Mouse (Mus musculus): Measurements from ENCODE around the gene Ubqln2.

DNA sequence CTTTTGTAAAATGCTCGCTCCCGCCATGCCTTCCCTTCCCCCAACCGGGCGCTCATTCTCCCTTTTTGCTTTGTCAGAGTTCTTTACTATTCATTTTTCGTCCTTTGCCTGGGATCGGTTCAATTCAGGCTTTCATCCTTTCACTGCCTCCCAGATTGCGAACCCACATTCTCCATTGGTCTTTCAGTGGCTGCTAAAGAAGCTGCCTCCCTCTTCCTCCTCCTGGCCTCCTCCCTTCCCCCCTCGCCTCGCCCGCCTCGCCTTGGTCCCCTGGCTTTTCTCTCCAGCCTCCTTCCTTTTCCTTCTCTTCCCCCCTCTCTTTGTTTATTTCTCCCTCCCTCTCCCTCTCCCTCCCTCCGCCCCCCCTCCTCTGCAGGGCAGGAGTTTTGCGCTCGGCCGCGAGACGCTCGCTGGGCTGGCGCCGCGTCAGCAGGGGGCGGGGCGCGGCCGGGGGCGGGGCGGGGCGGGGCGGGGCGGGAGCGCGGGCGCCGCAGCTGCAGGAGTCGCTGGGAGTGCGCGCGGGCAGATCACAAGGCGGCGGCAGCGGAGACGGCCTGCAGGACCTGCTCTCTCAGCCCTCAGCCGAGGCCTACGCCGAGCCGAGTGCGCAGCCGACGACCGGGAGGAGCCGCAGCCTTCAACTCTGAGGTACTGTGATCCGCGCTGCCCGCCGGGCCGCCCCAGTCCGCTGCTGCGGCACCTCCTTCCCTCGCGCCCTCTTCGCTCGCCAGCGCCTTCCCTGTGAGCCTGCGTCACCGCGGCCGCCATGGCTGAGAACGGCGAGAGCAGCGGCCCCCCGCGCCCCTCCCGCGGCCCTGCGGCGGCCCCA is at the start of gene Ubqln2:
- TF ChIP-seq POLR2A (IDR thresholded peaks at IDR 0.05; ENCODE audit: low read depth, low read length) (peak; percentile 86), CTCF (conservative IDR thresholded peaks at IDR 0.05; ENCODE audit: insufficient read depth, insufficient read length, low read depth, low read length) (no peak)

Data from kidney, adult 2 months (tissue).